ENCODE assay signal across 9 mouse cellular contexts in the genomic region with DNA sequence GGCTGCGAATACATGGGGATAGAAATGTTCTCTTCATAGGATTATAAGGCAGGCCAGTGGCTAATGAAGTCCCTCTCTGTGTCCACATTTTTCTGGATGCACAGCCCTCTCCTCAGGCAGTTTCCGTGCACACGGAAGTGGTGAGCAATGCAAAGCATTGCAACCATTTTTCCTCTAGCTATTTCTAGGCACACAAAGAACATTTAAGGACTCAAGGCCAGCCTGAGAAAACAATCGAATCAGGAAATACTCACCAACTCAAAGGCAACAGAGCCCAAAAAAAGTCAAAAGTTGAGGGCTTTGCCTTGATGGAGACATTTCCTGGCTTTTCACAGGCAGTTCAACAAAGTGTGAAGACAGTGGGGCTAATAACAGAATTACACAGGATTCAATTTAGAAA. TPM values are rescaled to one million over a fixed set of nuclear protein-coding genes. Genes with fewer than 3 reads are reported as not detected.
DNase-seq lines count a peak whose midpoint lies in the region; ATAC-seq and TF ChIP-seq lines count a peak whose summit lies in the region.
"Had no signal": no experiment of that assay in that cellular context is flagged by ENCODE, and none has a peak within 500 bp of the region (broad histone marks: within the 10 kb centered on the region; RNA-seq: fewer than 3 reads in every experiment).

No protein-coding gene starts in this region.

- H3K4me1 ChIP-seq in forebrain, embryonic 10.5 days, result peaks cover 95% of the 10 kb centered on the region
- peaks cover 10% of the 10 kb centered on the region for H3K4me1 ChIP-seq in forebrain, embryonic 11.5 days (replicated peaks; ENCODE audit: control insufficient read depth, insufficient read depth, low read length)
- H3K4me1 ChIP-seq in heart, postnatal 0 days (ENCODE audit: control insufficient read depth, insufficient read depth), result peaks cover 93% of the 10 kb centered on the region
- peaks cover 57% of the 10 kb centered on the region for H3K4me1 ChIP-seq in neural tube, embryonic 13.5 days (replicated peaks)

- H3K27me3 ChIP-seq in forebrain, embryonic 10.5 days (ENCODE audit: poor library complexity, severe bottlenecking), result no peaks in the 10 kb centered on the region
- H3K27me3 ChIP-seq in forebrain, embryonic 11.5 days (ENCODE audit: control insufficient read depth, insufficient read depth, low read length), result no peaks in the 10 kb centered on the region
- H3K27me3 ChIP-seq in heart, postnatal 0 days (ENCODE audit: control insufficient read depth, insufficient read depth, low read length), result no peaks in the 10 kb centered on the region
- no peaks in the 10 kb centered on the region for H3K27me3 ChIP-seq in neural tube, embryonic 13.5 days
- H3K27me3 ChIP-seq: megakaryocyte, embryonic 14.5 days had no signal

- no peaks in the 10 kb centered on the region for H3K9me3 ChIP-seq in forebrain, embryonic 10.5 days
- no peaks in the 10 kb centered on the region for H3K9me3 ChIP-seq in forebrain, embryonic 11.5 days (ENCODE audit: control insufficient read depth, low read length)
- no peaks in the 10 kb centered on the region for H3K9me3 ChIP-seq in heart, postnatal 0 days (replicated peaks; ENCODE audit: control insufficient read depth, low read length)
- no peaks in the 10 kb centered on the region for H3K9me3 ChIP-seq in neural tube, embryonic 13.5 days
- H3K9me3 ChIP-seq: megakaryocyte, embryonic 14.5 days had no signal

- 86% methylated on average over 4 of the region's 4 CpGs for WGBS in forebrain, embryonic 10.5 days
- WGBS in forebrain, embryonic 11.5 days, result 85% methylated on average over 4 of the region's 4 CpGs
- WGBS in heart, postnatal 0 days, result 22% methylated on average over 4 of the region's 4 CpGs
- 80% methylated on average over 4 of the region's 4 CpGs for WGBS in neural tube, embryonic 13.5 days

- no peak overlapping the region for H3K4me3 ChIP-seq in forebrain, embryonic 10.5 days
- H3K4me3 ChIP-seq in forebrain, embryonic 11.5 days (ENCODE audit: low read depth, low read length), result no peak overlapping the region
- H3K4me3 ChIP-seq in layer of hippocampus, adult 2 months, result no peak overlapping the region
- H3K4me3 ChIP-seq in heart, postnatal 0 days (ENCODE audit: low read depth, low read length), result no peak overlapping the region
- no peak overlapping the region for H3K4me3 ChIP-seq in neural tube, embryonic 13.5 days
- H3K4me3 ChIP-seq: megakaryocyte, embryonic 14.5 days had no signal

- H3K4me2 ChIP-seq in forebrain, embryonic 11.5 days (ENCODE audit: low read depth, low read length, severe bottlenecking), result no peak overlapping the region
- H3K4me2 ChIP-seq in heart, postnatal 0 days (ENCODE audit: low read depth, low read length), result no peak overlapping the region
- H3K4me2 ChIP-seq in neural tube, embryonic 13.5 days, result no peak overlapping the region

- peaks cover 74% of the 10 kb centered on the region for H3K36me3 ChIP-seq in forebrain, embryonic 10.5 days (replicated peaks)
- H3K36me3 ChIP-seq in forebrain, embryonic 11.5 days (ENCODE audit: control insufficient read depth, insufficient read depth, low read length), result no peaks in the 10 kb centered on the region; the same call in 1 of the 2 replicates
- H3K36me3 ChIP-seq in heart, postnatal 0 days (replicated peaks; ENCODE audit: control insufficient read depth, insufficient read depth, low read length), result peaks cover 14% of the 10 kb centered on the region; the same call in 1 of the 2 replicates
- H3K36me3 ChIP-seq in neural tube, embryonic 13.5 days, result no peaks in the 10 kb centered on the region

- DNase-seq in forebrain, embryonic 10.5 days (ENCODE audit: extremely low spot score, low spot score), result no peak
- DNase-seq in forebrain, embryonic 11.5 days (ENCODE audit: low spot score), result no peak
- DNase-seq in layer of hippocampus, adult 2 months (ENCODE audit: low spot score in 2 of 2), result no peak
- DNase-seq in layer of hippocampus, adult 8-10 months (ENCODE audit: low spot score in 2 of 2), result no peak
- DNase-seq in heart, postnatal 0 days (ENCODE audit: low spot score), result no peak
- DNase-seq in cerebellum, postnatal 14 days, result no peak
- DNase-seq in layer of hippocampus, postnatal 14 days (ENCODE audit: low spot score in 2 of 2), result no peak

- no peak for TF ChIP-seq CTCF in layer of hippocampus, adult 2 months (conservative IDR thresholded peaks at IDR 0.05)
- TF ChIP-seq CTCF in heart, postnatal 0 days (IDR thresholded peaks at IDR 0.05; ENCODE audit: low read depth), result no peak

- H3K27ac ChIP-seq in forebrain, embryonic 10.5 days, result peak overlapping the region; percentile 64
- no peak overlapping the region for H3K27ac ChIP-seq in forebrain, embryonic 11.5 days (ENCODE audit: low read depth, low read length)
- H3K27ac ChIP-seq in layer of hippocampus, adult 2 months, result peak overlapping the region; percentile 80
- H3K27ac ChIP-seq in heart, postnatal 0 days (ENCODE audit: low read depth), result peak overlapping the region; percentile 97
- H3K27ac ChIP-seq in neural tube, embryonic 13.5 days (replicated peaks), result peak overlapping the region; percentile 74

- peak; percentile 38; the same call in 1 of the 2 replicates for TF ChIP-seq EP300 in heart, postnatal 0 days (IDR thresholded peaks at IDR 0.05; ENCODE audit: low read depth)

- H3K9ac ChIP-seq in forebrain, embryonic 11.5 days (ENCODE audit: low read length), result no peak overlapping the region
- H3K9ac ChIP-seq in heart, postnatal 0 days (replicated peaks; ENCODE audit: low read depth, low read length), result peak overlapping the region; percentile 22
- H3K9ac ChIP-seq in neural tube, embryonic 13.5 days, result no peak overlapping the region

- ATAC-seq in forebrain, embryonic 11.5 days (replicated peaks; ENCODE audit: low FRiP score), result no peak
- ATAC-seq in heart, postnatal 0 days (ENCODE audit: insufficient read depth, low read depth), result no peak
- ATAC-seq in neural tube, embryonic 13.5 days (ENCODE audit: low read depth), result no peak

RNA-seq across cellular contexts. Expression of a gene that starts 21.0 kb away (rescaled TPM):
- polyA plus RNA-seq in forebrain, embryonic 10.5 days (2016; fragmentation: Nextera tagmentation; extraction: Ambion mirVana), result 235 and 255 TPM in 2 replicates
- polyA plus RNA-seq in forebrain, embryonic 11.5 days (2014; fragmentation: Nextera tagmentation; extraction: Ambion mirVana), result 182 and 199 TPM in 2 replicates
- 100 to 1,000 TPM; 131 to 134 TPM for total RNA-seq in layer of hippocampus, adult 2 months (2021)
- 100 to 1,000 TPM; 136 to 138 (median 137) TPM for total RNA-seq in layer of hippocampus, adult 8-10 months (2022)
- total RNA-seq in heart, postnatal 0 days (2014; rRNA removed; ENCODE audit: low replicate concordance), result 120 and 139 TPM in 2 replicates
- polyA plus RNA-seq in heart, postnatal 0 days (2015; fragmentation: Nextera tagmentation; extraction: Ambion mirVana), result 135 and 171 TPM in 2 replicates
- polyA plus RNA-seq in neural tube, embryonic 13.5 days (2015; fragmentation: Nextera tagmentation; extraction: Ambion mirVana), result 142 and 147 TPM in 2 replicates
- 100 to 1,000 TPM; 123 to 132 TPM for total RNA-seq in layer of hippocampus, postnatal 14 days (2021)

RNA-seq across cellular contexts. Expression of a gene that starts 40.5 kb away (rescaled TPM):
- 415 and 425 TPM in 2 replicates for polyA plus RNA-seq in forebrain, embryonic 10.5 days (2016; fragmentation: Nextera tagmentation; extraction: Ambion mirVana)
- polyA plus RNA-seq in forebrain, embryonic 11.5 days (2014; fragmentation: Nextera tagmentation; extraction: Ambion mirVana), result 341 and 343 TPM in 2 replicates
- 100 to 1,000 TPM; 198 to 202 TPM for total RNA-seq in layer of hippocampus, adult 2 months (2021)
- total RNA-seq in layer of hippocampus, adult 8-10 months (2022), result 100 to 1,000 TPM; 182 to 214 (median 197) TPM
- total RNA-seq in heart, postnatal 0 days (2014; rRNA removed; ENCODE audit: low replicate concordance), result 366 and 476 TPM in 2 replicates
- polyA plus RNA-seq in heart, postnatal 0 days (2015; fragmentation: Nextera tagmentation; extraction: Ambion mirVana), result 261 and 264 TPM in 2 replicates
- 352 and 359 TPM in 2 replicates for polyA plus RNA-seq in neural tube, embryonic 13.5 days (2015; fragmentation: Nextera tagmentation; extraction: Ambion mirVana)
- 100 to 1,000 TPM; 159 to 164 TPM for total RNA-seq in layer of hippocampus, postnatal 14 days (2021)

RNA-seq across cellular contexts. Expression of a gene that starts 40.7 kb away (rescaled TPM):
- polyA plus RNA-seq in forebrain, embryonic 10.5 days (2016; fragmentation: Nextera tagmentation; extraction: Ambion mirVana), result 10.2 and 13.4 TPM in 2 replicates
- polyA plus RNA-seq in forebrain, embryonic 11.5 days (2014; fragmentation: Nextera tagmentation; extraction: Ambion mirVana), result 5.9 and 6.4 TPM in 2 replicates
- 1 to 10 TPM in 1 of 2 experiments, under 1 TPM in 1; 0.90 to 1.8 TPM for total RNA-seq in layer of hippocampus, adult 2 months (2021)
- total RNA-seq in layer of hippocampus, adult 8-10 months (2022), result 1 to 10 TPM; 1.3 to 3.5 (median 1.7) TPM
- total RNA-seq in heart, postnatal 0 days (2014; rRNA removed; ENCODE audit: low replicate concordance), result 0.15 TPM in 1 of 2 replicates, not detected in the other
- polyA plus RNA-seq in heart, postnatal 0 days (2015; fragmentation: Nextera tagmentation; extraction: Ambion mirVana), result 1.4 and 1.8 TPM in 2 replicates
- polyA plus RNA-seq in neural tube, embryonic 13.5 days (2015; fragmentation: Nextera tagmentation; extraction: Ambion mirVana), result 4.1 and 5.3 TPM in 2 replicates
- total RNA-seq in layer of hippocampus, postnatal 14 days (2021), result 1 to 10 TPM; 2.7 to 4.1 TPM

RNA-seq across cellular contexts. Expression of a gene that starts 59.9 kb away (rescaled TPM):
- 0.21 and 0.43 TPM in 2 replicates for polyA plus RNA-seq in forebrain, embryonic 10.5 days (2016; fragmentation: Nextera tagmentation; extraction: Ambion mirVana)
- 0.60 and 0.69 TPM in 2 replicates for polyA plus RNA-seq in forebrain, embryonic 11.5 days (2014; fragmentation: Nextera tagmentation; extraction: Ambion mirVana)
- under 1 TPM; 0.15 to 0.29 TPM for total RNA-seq in layer of hippocampus, adult 2 months (2021)
- under 1 TPM; 0.25 to 0.61 (median 0.41) TPM for total RNA-seq in layer of hippocampus, adult 8-10 months (2022)
- not detected in 2 replicates for total RNA-seq in heart, postnatal 0 days (2014; rRNA removed; ENCODE audit: low replicate concordance)
- 0.26 TPM in 2 replicates for polyA plus RNA-seq in heart, postnatal 0 days (2015; fragmentation: Nextera tagmentation; extraction: Ambion mirVana)
- polyA plus RNA-seq in neural tube, embryonic 13.5 days (2015; fragmentation: Nextera tagmentation; extraction: Ambion mirVana), result 0.29 and 0.55 TPM in 2 replicates
- total RNA-seq in layer of hippocampus, postnatal 14 days (2021), result 1 to 10 TPM in 1 of 2 experiments, under 1 TPM in 1; 0.67 to 1.3 TPM
